Comparison of ENCODE assay signal across 9 mouse cellular contexts in genomic region chr2:18065708-18066030, GRCm38 (mm10). TPM values are rescaled to one million over a fixed set of nuclear protein-coding genes. Genes with fewer than 3 reads are reported as not detected.
DNase-seq lines count a peak whose midpoint lies in the region; ATAC-seq and TF ChIP-seq lines count a peak whose summit lies in the region.
"Had no signal": no experiment of that assay in that cellular context is flagged by ENCODE, and none has a peak within 500 bp of the region (broad histone marks: within the 10 kb centered on the region; RNA-seq: fewer than 3 reads in every experiment).

No protein-coding gene starts in this region.

- 6% methylated on average over 6 of the region's 6 CpGs for WGBS in heart, embryonic 11.5 days (ENCODE audit: insufficient replicate concordance)
- 2% methylated on average over 6 of the region's 6 CpGs for WGBS in forebrain, embryonic 14.5 days
- 2% methylated on average over 6 of the region's 6 CpGs for WGBS in liver, embryonic 15.5 days (ENCODE audit: insufficient replicate concordance)

- dilution Hi-C loops in CH12.LX (cut with MboI; ENCODE audit: extremely low pct_ligation_motif_present, extremely low pct_unique_long_range_greater_than_20kb, low sequenced_read_pairs), result no loop called here

- peak overlapping the region; percentile 93 for H3K4me3 ChIP-seq in heart, embryonic 11.5 days (ENCODE audit: low read depth, low read length)
- H3K4me3 ChIP-seq in CH12.LX (replicated peaks in 1 of 3; ENCODE audit: low read depth in 2 of 3, low read length in 2 of 3, poor library complexity in 1 of 3), result peak overlapping the region; percentile 56 to 91 (median 70)
- peak overlapping the region; percentile 86 for H3K4me3 ChIP-seq in forebrain, embryonic 14.5 days (ENCODE audit: low read depth, low read length)
- H3K4me3 ChIP-seq in liver, embryonic 15.5 days (replicated peaks), result peak overlapping the region; percentile 93

- no peak for DNase-seq in heart, postnatal 25 days (ENCODE audit: low spot score)
- no peak for DNase-seq in CH12.LX (ENCODE audit: extremely low read depth)
- DNase-seq in forebrain, embryonic 14.5 days (ENCODE audit: low spot score), result no peak
- DNase-seq in Muller cell, postnatal 12 days (ENCODE audit: inconsistent ontology term), result no peak
- no peak for DNase-seq in embryo, embryonic 10 days (ENCODE audit: low spot score)

- peak overlapping the region; percentile 100 for H3K27ac ChIP-seq in heart, embryonic 11.5 days (ENCODE audit: low read depth, low read length)
- peak overlapping the region; percentile 53 for H3K27ac ChIP-seq in CH12.LX (ENCODE audit: insufficient read depth, low read depth)
- peak overlapping the region; percentile 100 for H3K27ac ChIP-seq in forebrain, embryonic 14.5 days (ENCODE audit: low read depth, low read length)
- peak overlapping the region; percentile 99 for H3K27ac ChIP-seq in liver, embryonic 15.5 days (replicated peaks)

- no peaks in the 10 kb centered on the region for H3K27me3 ChIP-seq in heart, embryonic 11.5 days (ENCODE audit: control insufficient read depth, insufficient read depth, low read length)
- H3K27me3 ChIP-seq in CH12.LX (replicated peaks), result no peaks in the 10 kb centered on the region
- no peaks in the 10 kb centered on the region for H3K27me3 ChIP-seq in forebrain, embryonic 14.5 days (replicated peaks; ENCODE audit: control insufficient read depth, insufficient read depth, low read length)
- no peaks in the 10 kb centered on the region for H3K27me3 ChIP-seq in liver, embryonic 15.5 days

- no peak for TF ChIP-seq POLR2A in CH12.LX (IDR thresholded peaks at IDR 0.05; ENCODE audit: low read depth, low read length)

- intact Hi-C loops in heart, postnatal 25 days (cut with DNase I), result loop anchor here (5.0 kb wide), 1 partner anchor 132 kb away; no protein-coding TSS in a partner anchor

- ATAC-seq in heart, embryonic 11.5 days (replicated peaks; ENCODE audit: insufficient number of reproducible peaks, low FRiP score, low TSS enrichment), result no peak; the same call in 1 of the 2 replicates
- ATAC-seq in forebrain, embryonic 14.5 days, result no peak
- no peak for ATAC-seq in liver, embryonic 15.5 days (ENCODE audit: insufficient read depth)
- ATAC-seq in frontal cortex, adult (ENCODE audit: low TSS enrichment), result no peak

- peak overlapping the region; percentile 96 for H3K4me2 ChIP-seq in heart, embryonic 11.5 days
- peak overlapping the region; percentile 74 for H3K4me2 ChIP-seq in CH12.LX (ENCODE audit: insufficient read depth, low read depth, poor library complexity, severe bottlenecking)
- peak overlapping the region; percentile 88 for H3K4me2 ChIP-seq in forebrain, embryonic 14.5 days (ENCODE audit: low read length)
- H3K4me2 ChIP-seq in liver, embryonic 15.5 days, result peak overlapping the region; percentile 80

- in situ Hi-C loops in CH12.LX (cut with MboI; ENCODE audit: low pct_ligation_motif_present, low pct_unique_long_range_greater_than_20kb, low sequenced_read_pairs), result no loop called here

- TF ChIP-seq CTCF in CH12.LX (conservative IDR thresholded peaks at IDR 0.05 in 1 of 2, IDR thresholded peaks at IDR 0.05 in 1 of 2; ENCODE audit: low read depth in 2 of 2, low read length in 2 of 2), result no peak

- H3K36me3 ChIP-seq in heart, embryonic 11.5 days (ENCODE audit: control insufficient read depth, insufficient read depth, low read length), result peaks cover 2% of the 10 kb centered on the region; the same call in 1 of the 2 replicates
- peaks cover 4 to 25% of the 10 kb centered on the region in 2 experiments for H3K36me3 ChIP-seq in CH12.LX (replicated peaks in 1 of 2; ENCODE audit: control insufficient read depth in 1 of 2, insufficient read depth in 1 of 2, low read length in 1 of 2)
- peaks cover 11% of the 10 kb centered on the region; the same call in 1 of the 2 replicates for H3K36me3 ChIP-seq in forebrain, embryonic 14.5 days (ENCODE audit: control insufficient read depth, insufficient read depth, low read length)
- peaks cover 20% of the 10 kb centered on the region for H3K36me3 ChIP-seq in liver, embryonic 15.5 days (replicated peaks)

- TF ChIP-seq EP300 in CH12.LX (IDR thresholded peaks at IDR 0.05; ENCODE audit: low read length), result no peak

- peaks cover 39% of the 10 kb centered on the region for H3K79me2 ChIP-seq in CH12.LX (replicated peaks; ENCODE audit: control insufficient read depth, extremely low read depth, insufficient read depth, poor library complexity, severe bottlenecking)

- H3K4me1 ChIP-seq in heart, embryonic 11.5 days (ENCODE audit: control insufficient read depth, insufficient read depth, low read length), result peaks cover 10% of the 10 kb centered on the region
- peaks cover 0 to 28% of the 10 kb centered on the region in 2 experiments; a peak in 2 of 4 replicates for H3K4me1 ChIP-seq in CH12.LX (ENCODE audit: control insufficient read depth in 1 of 2, insufficient read depth in 2 of 2)
- H3K4me1 ChIP-seq in forebrain, embryonic 14.5 days (ENCODE audit: control insufficient read depth, insufficient read depth, low read length), result peaks cover 9% of the 10 kb centered on the region
- peaks cover 28% of the 10 kb centered on the region for H3K4me1 ChIP-seq in liver, embryonic 15.5 days (replicated peaks)

- H3K9ac ChIP-seq in heart, embryonic 11.5 days (ENCODE audit: low read depth, low read length), result peak overlapping the region; percentile 99
- peak overlapping the region; percentile 99 for H3K9ac ChIP-seq in CH12.LX (ENCODE audit: insufficient read depth, low read depth)
- H3K9ac ChIP-seq in forebrain, embryonic 14.5 days (ENCODE audit: low read length), result peak overlapping the region; percentile 96
- peak overlapping the region; percentile 99 for H3K9ac ChIP-seq in liver, embryonic 15.5 days

- no peaks in the 10 kb centered on the region for H3K9me3 ChIP-seq in heart, embryonic 11.5 days (replicated peaks; ENCODE audit: control insufficient read depth, low read length)
- H3K9me3 ChIP-seq in CH12.LX (replicated peaks; ENCODE audit: low read length), result no peaks in the 10 kb centered on the region
- no peaks in the 10 kb centered on the region for H3K9me3 ChIP-seq in forebrain, embryonic 14.5 days (replicated peaks; ENCODE audit: control insufficient read depth, low read length)
- H3K9me3 ChIP-seq in liver, embryonic 15.5 days (replicated peaks), result no peaks in the 10 kb centered on the region

- no peak for TF ChIP-seq RAD21 in CH12.LX (IDR thresholded peaks at IDR 0.05; ENCODE audit: low read depth, low read length)

TF ChIP-seq in CH12.LX, 34 proteins besides CTCF, POLR2A, EP300 and RAD21:
- TF ChIP-seq RCOR1 (conservative IDR thresholded peaks at IDR 0.05; ENCODE audit: low read depth, low read length) (no peak), POLR2AphosphoS2 (IDR thresholded peaks at IDR 0.05; ENCODE audit: low read depth, low read length) (no peak), MAFK (IDR thresholded peaks at IDR 0.05; ENCODE audit: insufficient replicate concordance, low read length) (no peak), MAX (IDR thresholded peaks at IDR 0.05; ENCODE audit: low read length) (no peak), JUN (IDR thresholded peaks at IDR 0.05; ENCODE audit: insufficient read depth, low read depth, low read length) (no peak), E2F4 (IDR thresholded peaks at IDR 0.05; ENCODE audit: insufficient replicate concordance, low read depth, low read length) (no peak), MEF2A (IDR thresholded peaks at IDR 0.05; ENCODE audit: borderline replicate concordance, low read depth, low read length) (no peak), PAX5 (IDR thresholded peaks at IDR 0.05; ENCODE audit: low read length) (no peak), ZMIZ1 (IDR thresholded peaks at IDR 0.05; ENCODE audit: low read depth, low read length) (no peak)
TF ChIP-seq in CH12.LX: peak in this region for 0.

RNA-seq across cellular contexts. Expression of gene Mllt10, which starts 10.6 kb away (rescaled TPM):
- polyA plus RNA-seq in heart, embryonic 11.5 days (2014; fragmentation: Nextera tagmentation; extraction: Ambion mirVana), result 25.9 and 36.4 TPM in 2 replicates
- 10 to 100 TPM; 32.6 to 35.1 TPM for total RNA-seq in heart, postnatal 25 days (2021)
- total RNA-seq in CH12.LX (2012; rRNA removed), result 23.4 and 27.2 TPM in 2 replicates
- 22.0 and 23.0 TPM in 2 replicates for total RNA-seq in CH12.LX (2014; rRNA removed)
- 36.6 and 39.2 TPM in 2 replicates for polyA plus RNA-seq in CH12.LX (2012; ENCODE audit: insufficient read length, low read depth)
- 38.7 and 43.5 TPM in 2 replicates for polyA plus RNA-seq in forebrain, embryonic 14.5 days (2014; fragmentation: Nextera tagmentation; extraction: Ambion mirVana)
- polyA plus RNA-seq in liver, embryonic 15.5 days (2015; fragmentation: Nextera tagmentation; extraction: Ambion mirVana), result 26.2 and 27.9 TPM in 2 replicates

RNA-seq across cellular contexts. Expression of gene Skida1, which starts 16.8 kb away (rescaled TPM):
- 6.0 and 6.4 TPM in 2 replicates for polyA plus RNA-seq in heart, embryonic 11.5 days (2014; fragmentation: Nextera tagmentation; extraction: Ambion mirVana)
- 1 to 10 TPM; 3.3 to 4.0 TPM for total RNA-seq in heart, postnatal 25 days (2021)
- total RNA-seq in CH12.LX (2012; rRNA removed) (0.85 and 1.3 TPM in 2 replicates), CH12.LX (2014; rRNA removed) (0.35 and 0.59 TPM in 2 replicates)
- polyA plus RNA-seq in CH12.LX (2012; ENCODE audit: insufficient read length, low read depth), result 0.26 and 0.36 TPM in 2 replicates
- 10.8 and 13.2 TPM in 2 replicates for polyA plus RNA-seq in forebrain, embryonic 14.5 days (2014; fragmentation: Nextera tagmentation; extraction: Ambion mirVana)
- 0.37 and 0.47 TPM in 2 replicates for polyA plus RNA-seq in liver, embryonic 15.5 days (2015; fragmentation: Nextera tagmentation; extraction: Ambion mirVana)
- total RNA-seq: megakaryocyte-erythroid progenitor cell, adult 5-6 weeks had no signal

RNA-seq across cellular contexts. Expression of gene A930004D18Rik, which starts 28.1 kb away (rescaled TPM):
- 7.1 and 9.1 TPM in 2 replicates for polyA plus RNA-seq in heart, embryonic 11.5 days (2014; fragmentation: Nextera tagmentation; extraction: Ambion mirVana)
- total RNA-seq in heart, postnatal 25 days (2021), result 1 to 10 TPM; 3.5 to 3.8 TPM
- total RNA-seq in CH12.LX (2012; rRNA removed), result 0.67 and 0.72 TPM in 2 replicates
- total RNA-seq in CH12.LX (2014; rRNA removed), result 0.15 and 0.22 TPM in 2 replicates
- polyA plus RNA-seq in CH12.LX (2012; ENCODE audit: insufficient read length, low read depth), result 1.7 and 2.0 TPM in 2 replicates
- polyA plus RNA-seq in forebrain, embryonic 14.5 days (2014; fragmentation: Nextera tagmentation; extraction: Ambion mirVana), result 9.9 and 11.7 TPM in 2 replicates
- polyA plus RNA-seq in liver, embryonic 15.5 days (2015; fragmentation: Nextera tagmentation; extraction: Ambion mirVana), result 1.3 and 1.4 TPM in 2 replicates
- total RNA-seq: megakaryocyte-erythroid progenitor cell, adult 5-6 weeks had no signal
